Mouse (Mus musculus) heart, adult 2 months (tissue): ENCODE measurements at regions not wholly inside any gene's neighbourhood (a gene's known extent, or its start where the extent isn't known, plus 50 kb on each side); places are given as distances from the start of the nearest gene placed in this dataset.

Experiments
- CTCF ChIP-seq: fragments of 200-600 bp; IDR thresholded peaks from 2 replicates; pipeline ENCODE4 v1.8.1; 2022; ENCODE audit warnings: antibody characterized with exemption, mild to moderate bottlenecking, moderate library complexity
- EP300 ChIP-seq: fragments of 200-500 bp; IDR thresholded peaks from 2 replicates; pipeline ENCODE4 v1.6.1; 2011; ENCODE audit warnings: low read depth, low read length, control low read depth; ENCODE audit not compliant: insufficient read depth
- POLR2A ChIP-seq: fragments of 200-500 bp; IDR thresholded peaks from 2 replicates; pipeline ENCODE4 v1.6.1; 2011; ENCODE audit warnings: mild to moderate bottlenecking, low read depth, low read length, control low read depth; ENCODE audit not compliant: insufficient read depth

GRCm38 (mm10) chr3:34384965-34385505 is 265.2 kb upstream of the Sox2 start:
- TF ChIP-seq POLR2A (no peak), CTCF (no peak), EP300 (no peak)
